In genomic region chr9:115661834-115662425, GRCm38 (mm10) we compare ENCODE assay signal across 15 mouse cellular contexts.
DNase-seq lines count a peak whose midpoint lies in the region.
"Had no signal": no experiment of that assay in that cellular context is flagged by ENCODE, and none has a peak within 500 bp of the region (broad histone marks: within the 10 kb centered on the region; RNA-seq: fewer than 3 reads in every experiment).

No protein-coding gene starts in this region.

- peak; percentile 49 for DNase-seq in testis, postnatal 10 days (ENCODE audit: low spot score)
- DNase-seq in testis, postnatal 14 days (ENCODE audit: low spot score): no peak
- peak; percentile 47 to 68 for DNase-seq in kidney, adult 8-10 months
- DNase-seq in kidney, postnatal 10 days: peak; percentile 23
- peak; percentile 82 for DNase-seq in retina, postnatal 1 day
- no peak for DNase-seq in urinary bladder, postnatal 25 days (ENCODE audit: low spot score)
- DNase-seq in adrenal gland, postnatal 4 days (ENCODE audit: low spot score in 2 of 2): no peak
- no peak for DNase-seq in frontal cortex, postnatal 10 days (ENCODE audit: low spot score in 2 of 2)
- DNase-seq: adrenal gland, postnatal 14 days; cerebellum, postnatal 10 days; gastrocnemius, postnatal 10 days; heart, postnatal 10 days; layer of hippocampus, adult 9-11 months; lung, embryonic 14.5 days; right cerebral cortex, adult 18-20 months had no signal

Comparison
In these comparisons a context has a peak if more than half of its experiments do, and no peak if none do; other contexts are left out.
1. DNase-seq: peak in testis, postnatal 10 days (single experiment), kidney, adult 8-10 months (2 of 2), kidney, postnatal 10 days (single experiment) and retina, postnatal 1 day (single experiment); none in testis, postnatal 14 days (single experiment), urinary bladder, postnatal 25 days (single experiment), adrenal gland, postnatal 4 days (0 of 2) and frontal cortex, postnatal 10 days (0 of 2).